Mouse (Mus musculus) B cell, adult 67 days (primary cell): ENCODE measurements around the gene Gm28036. TPM values are rescaled to one million over a fixed set of nuclear protein-coding genes. Genes with fewer than 3 reads are reported as not detected.

ENCODE experiments used
- total RNA-seq, 2 experiments: library from RNA; stranded (reverse); gene quantifications; 4 replicates each; pipeline ENCODE4 v1.2.4; 2023

Gene Gm28036
- total RNA-seq, result 10 to 100 TPM; 28.3 to 34.8 TPM

GRCm38 (mm10) chr2:156126992-156127391 is at the start of gene Gm28036:
TSS of gene Gm28036 (minus strand) at chr2:156127092.

GRCm38 (mm10) chr2:156143953-156144724 is 17.2 kb upstream of the Gm28036 start, which contains the start of the genes Romo1 and Nfs1:
TSS of gene Romo1 (plus strand) at chr2:156144039.
TSS of gene Nfs1 (minus strand) at chr2:156144186.

GRCm38 (mm10) chr2:156111358-156112079 is 15.4 kb downstream of the Gm28036 start, which contains the start of the genes Cpne1 and Rbm12:
TSS of gene Cpne1 (minus strand) at chr2:156111965.
TSS of gene Rbm12 (minus strand) at chr2:156111978.

GRCm38 (mm10) chr2:156065099-156066041 is 61.5 kb downstream of the Gm28036 start, which contains the start of gene Spag4:
TSS of gene Spag4 (plus strand) at chr2:156065175.

GRCm38 (mm10) chr2:156052816-156053215 is 74.1 kb downstream of the Gm28036 start, which contains the start of gene Fer1l4:
TSS of gene Fer1l4 (minus strand) at chr2:156052947.

Other genes starting within 250 kb of the Gm28036 start
- 10 to 100 TPM; 35.4 to 40.9 TPM for gene Uqcc1, start 196.8 kb downstream of the Gm28036 start, total RNA-seq
- not detected for gene Gm15557, start 186.4 kb downstream of the Gm28036 start, total RNA-seq
- gene Gdf5, start 181.7 kb downstream of the Gm28036 start, total RNA-seq, result not detected
- gene Cep250, start 170.6 kb downstream of the Gm28036 start, total RNA-seq, result 10 to 100 TPM; 65.6 to 75.0 TPM
- gene 6430550D23Rik, start 119.1 kb downstream of the Gm28036 start, total RNA-seq, result 1 to 10 TPM in 1 of 2 experiments, under 1 TPM in 1; 0.78 to 1.7 TPM
- gene Ergic3, start 119.0 kb downstream of the Gm28036 start, total RNA-seq, result 100 to 1,000 TPM in 1 of 2 experiments, 10 to 100 TPM in 1; 89.9 to 105 TPM
- not detected for gene Fer1l4, start 74.1 kb downstream of the Gm28036 start, total RNA-seq
- gene Spag4, start 61.9 kb downstream of the Gm28036 start, total RNA-seq, result 1 to 10 TPM; 4.9 to 5.0 TPM
- 10 to 100 TPM; 68.4 to 75.3 TPM for gene Cpne1, start 15.1 kb downstream of the Gm28036 start, total RNA-seq
- gene Rbm12, start 15.1 kb downstream of the Gm28036 start, total RNA-seq, result 10 to 100 TPM; 36.8 to 44.8 TPM
- gene Romo1, start 16.9 kb upstream of the Gm28036 start, total RNA-seq, result 10 to 100 TPM; 64.2 to 91.4 TPM
- 10 to 100 TPM; 38.8 to 40.7 TPM for gene Nfs1, start 17.1 kb upstream of the Gm28036 start, total RNA-seq
- gene Rbm39, start 53.1 kb upstream of the Gm28036 start, total RNA-seq, result 1,000 to 10,000 TPM; 1,897 to 2,007 TPM
- 10 to 100 TPM; 73.2 to 81.1 TPM for gene Phf20, start 69.4 kb upstream of the Gm28036 start, total RNA-seq
- 10 to 100 TPM in 1 of 2 experiments, 1 to 10 TPM in 1; 6.0 to 11.6 TPM for gene Cnbd2, start 185.2 kb upstream of the Gm28036 start, total RNA-seq
- gene Scand1, start 185.6 kb upstream of the Gm28036 start, total RNA-seq, result 100 to 1,000 TPM; 123 to 130 TPM